Mouse (Mus musculus) regulatory T cell (primary cell): ENCODE measurements around the gene Babam2.

ENCODE experiments used
- in situ Hi-C: fragments of 300-600 bp; cut with MboI, MseI; formaldehyde crosslinking; loops from one replicate; pipeline ENCODE4 v1.15.1; 2025; ENCODE audit warnings: high pct_unique_total_duplicates

Gene Babam2

GRCm38 (mm10) chr5:32038994-32039393 is 341.5 kb downstream of the Babam2 start:
- in situ Hi-C loops = no loop called here

GRCm38 (mm10) chr5:32039511-32039910 is 342.0 kb downstream of the Babam2 start:
- in situ Hi-C loops = no loop called here

DNA sequence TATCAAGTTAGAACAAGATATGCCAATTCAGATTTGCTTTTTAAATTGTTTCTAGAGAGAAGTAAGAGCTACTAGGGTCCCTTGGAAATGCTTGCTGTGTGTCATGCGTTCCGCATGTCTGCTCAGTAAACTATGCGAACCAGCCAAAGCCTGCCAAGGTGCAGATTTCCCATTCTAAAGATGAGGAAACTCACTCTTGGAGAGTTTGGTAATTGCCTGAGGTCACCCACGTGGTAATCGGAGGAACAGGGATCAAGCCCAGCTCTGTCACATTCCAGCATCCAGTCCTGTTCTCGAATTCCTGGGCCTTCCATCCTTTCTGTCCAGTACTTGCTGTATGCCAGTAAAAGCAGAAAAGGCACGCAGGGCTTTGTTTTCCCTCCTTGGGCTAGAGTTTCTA is 345.7 kb downstream of the Babam2 start:
- in situ Hi-C loops = no loop called here

GRCm38 (mm10) chr5:32043996-32044395 is 346.5 kb downstream of the Babam2 start:
- in situ Hi-C loops = no loop called here

DNA sequence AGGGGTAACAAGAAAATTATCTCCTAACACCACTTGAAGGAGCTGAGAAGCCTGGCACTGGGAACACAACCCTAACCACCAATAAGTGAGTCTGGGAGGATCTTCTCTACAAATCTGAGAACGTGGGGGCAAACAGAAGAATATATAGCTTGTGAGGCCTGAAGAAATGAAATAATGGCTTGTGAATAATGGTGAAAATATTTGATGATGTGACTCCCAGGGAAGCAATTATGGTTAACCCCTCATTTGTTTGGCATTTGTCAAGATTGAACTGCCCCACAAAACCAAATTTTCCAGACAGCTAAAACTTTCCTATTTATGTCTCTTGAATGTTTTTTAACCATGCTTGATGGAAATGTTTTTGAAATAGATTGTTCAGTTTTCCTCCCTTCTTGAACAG is 354.4 kb downstream of the Babam2 start:
- in situ Hi-C loops = no loop called here

DNA sequence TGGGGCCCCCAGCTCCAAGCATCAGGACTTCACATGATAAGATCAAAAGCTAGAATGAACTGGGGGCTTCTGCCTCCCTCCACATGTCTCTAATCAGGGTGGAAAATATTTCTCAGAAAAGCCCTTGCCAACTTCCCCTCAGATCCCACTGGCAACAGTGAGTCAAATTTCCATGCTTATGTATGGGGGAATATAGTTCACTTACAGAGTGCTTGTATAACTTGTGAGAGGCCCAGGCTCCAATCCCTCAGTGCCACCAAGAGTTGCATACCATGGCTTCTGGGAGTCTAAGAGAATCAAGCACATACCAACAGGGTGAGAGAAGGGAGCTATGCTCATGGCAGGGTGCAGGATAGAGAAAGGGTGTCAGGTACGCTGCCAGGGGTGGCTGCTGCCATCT is 355.0 kb downstream of the Babam2 start:
- in situ Hi-C loops = no loop called here

DNA sequence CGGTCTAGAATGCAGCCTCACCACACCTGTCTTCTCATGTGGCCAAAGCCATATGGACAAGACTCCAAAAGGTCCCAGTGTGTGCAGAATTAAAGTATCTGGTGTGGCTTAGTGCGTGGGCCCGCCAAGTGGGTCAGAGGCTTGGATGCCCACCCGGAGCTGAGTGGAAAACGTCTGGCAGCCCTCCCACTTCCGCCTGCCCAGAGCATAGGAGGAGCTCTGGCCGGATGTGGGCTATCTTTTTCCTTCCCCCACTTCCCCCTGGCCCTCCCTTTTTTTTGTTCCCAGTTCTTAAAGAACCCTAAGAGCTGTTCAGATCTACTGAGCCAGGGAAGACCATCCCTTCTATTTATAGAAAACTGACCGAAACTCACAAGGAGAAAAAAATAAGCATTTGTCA is 356.0 kb downstream of the Babam2 start:
- in situ Hi-C loops = no loop called here

DNA sequence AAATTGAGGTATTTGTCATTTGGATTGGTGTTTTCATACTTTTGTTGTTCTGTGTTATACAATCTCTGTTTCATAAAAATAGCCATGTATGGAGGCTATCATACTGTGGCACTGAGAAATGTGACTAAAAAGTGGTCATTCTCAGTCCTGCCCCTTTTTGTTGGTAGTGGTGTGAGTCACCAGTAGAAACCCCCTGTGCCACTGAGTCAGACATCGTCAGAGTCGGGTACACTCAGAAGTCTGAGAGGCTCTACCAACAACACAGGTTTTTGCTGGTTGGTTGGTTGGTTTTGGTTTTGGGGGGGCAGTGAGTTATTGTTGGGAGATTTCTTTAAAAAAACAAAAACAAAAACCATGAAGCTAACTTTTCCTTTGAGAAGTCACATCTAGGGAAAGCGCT is 358.2 kb downstream of the Babam2 start:
- in situ Hi-C loops = no loop called here

- in situ Hi-C loops = no loop called here
Measured at GRCm38 (mm10) chr5:32056126-32056525, 358.6 kb downstream of the Babam2 start.

GRCm38 (mm10) chr5:32058481-32059253 is 361.2 kb downstream of the Babam2 start:
- in situ Hi-C loops = no loop called here

- in situ Hi-C loops = no loop called here
Measured at GRCm38 (mm10) chr5:32059254-32059796, 361.8 kb downstream of the Babam2 start.

DNA sequence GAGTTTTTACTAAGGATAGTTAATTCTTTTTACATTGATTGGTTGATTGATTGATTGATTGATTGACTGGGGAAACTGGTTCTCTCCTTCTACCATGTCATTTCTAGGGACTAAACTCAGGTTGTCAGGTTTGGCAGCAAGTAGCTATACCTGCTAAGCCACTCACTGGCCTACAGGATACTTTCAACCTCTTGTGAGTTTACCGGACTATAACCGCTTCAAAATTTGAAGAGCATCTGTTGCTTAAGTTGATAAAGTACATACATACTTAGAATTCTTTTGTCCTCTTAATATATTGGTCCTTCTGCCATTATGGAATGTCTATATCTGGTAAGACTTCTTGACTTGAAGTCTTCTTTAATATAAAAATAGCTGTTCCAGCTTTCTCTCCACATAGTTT is 363.0 kb downstream of the Babam2 start:
- in situ Hi-C loops = no loop called here

- in situ Hi-C loops = no loop called here
Measured at GRCm38 (mm10) chr5:32061854-32062253, 364.4 kb downstream of the Babam2 start.

- in situ Hi-C loops = no loop called here
Measured at GRCm38 (mm10) chr5:32064341-32065105, 367.0 kb downstream of the Babam2 start.

- in situ Hi-C loops = no loop called here
Measured at GRCm38 (mm10) chr5:32066015-32066734, 368.7 kb downstream of the Babam2 start.

- in situ Hi-C loops = no loop called here
Measured at GRCm38 (mm10) chr5:32066839-32067238, 369.4 kb downstream of the Babam2 start.

GRCm38 (mm10) chr5:32068616-32069015 is 371.1 kb downstream of the Babam2 start:
- in situ Hi-C loops = no loop called here

DNA sequence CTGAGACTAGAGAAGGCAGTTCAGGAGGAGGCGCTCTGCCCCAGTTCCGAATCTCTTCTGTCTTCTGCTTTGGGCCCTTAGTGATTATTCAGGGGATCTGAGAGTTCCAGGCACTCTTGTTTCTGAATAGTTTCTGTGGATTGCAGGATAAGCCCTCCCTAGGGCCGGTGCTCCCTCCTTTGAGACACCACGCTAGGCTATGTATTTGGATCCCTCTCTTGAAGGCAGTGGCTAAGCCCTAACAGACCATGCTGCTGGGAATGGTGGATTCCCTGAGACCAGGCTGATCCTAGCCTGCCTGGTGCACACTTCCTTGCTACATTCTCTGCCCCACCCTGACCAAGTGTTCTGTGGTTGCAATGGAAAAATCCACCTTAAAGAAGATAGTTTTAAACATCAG is 371.6 kb downstream of the Babam2 start:
- in situ Hi-C loops = no loop called here

DNA sequence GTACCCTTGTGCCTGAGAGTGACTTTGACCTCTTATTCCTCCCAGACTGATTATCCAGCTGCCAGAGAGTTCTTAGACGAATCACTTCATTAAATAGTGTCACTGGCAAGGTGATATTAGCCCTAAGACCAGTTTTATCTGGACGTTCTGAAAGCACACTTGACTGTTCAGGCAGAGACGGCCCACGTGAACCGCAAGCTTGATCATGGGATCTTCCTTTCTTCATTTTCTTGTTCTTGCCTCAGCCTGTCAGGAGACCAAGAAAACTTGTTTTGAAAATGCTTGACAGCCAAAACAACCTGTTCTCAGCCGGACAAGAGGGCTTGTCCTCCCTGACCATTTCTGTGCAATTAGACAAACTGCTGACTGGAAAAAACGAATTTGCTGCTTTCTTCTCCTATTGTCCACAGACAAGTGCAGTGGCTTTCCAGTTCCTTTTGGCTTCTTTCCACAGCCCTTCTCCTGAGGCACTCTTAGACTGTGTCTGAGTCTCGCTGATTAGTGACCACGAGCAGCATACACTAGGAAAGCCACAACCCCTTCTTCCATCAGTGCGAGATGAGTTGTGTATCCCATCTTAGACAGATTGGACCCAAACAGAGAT is 372.2 kb downstream of the Babam2 start:
- in situ Hi-C loops = no loop called here

DNA sequence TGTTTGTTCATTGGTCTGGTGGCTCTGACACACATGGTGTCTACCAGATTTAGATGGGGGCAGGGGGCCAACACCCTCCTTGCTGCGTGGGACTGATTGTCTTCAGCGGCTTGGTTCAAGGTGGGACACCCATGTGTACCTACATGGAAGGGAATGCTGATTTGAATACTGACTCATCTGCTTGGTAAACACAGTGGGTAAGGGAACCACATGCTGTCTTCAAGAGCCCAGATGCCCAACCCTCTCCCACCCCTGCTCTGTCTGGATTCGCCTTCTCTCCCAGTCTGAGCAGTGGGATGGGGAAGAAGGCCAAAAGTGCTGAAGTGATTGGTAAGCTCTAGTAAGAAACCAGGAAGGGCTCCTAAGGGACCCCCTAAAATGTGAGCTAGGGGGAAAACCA is 373.3 kb downstream of the Babam2 start:
- in situ Hi-C loops = no loop called here

GRCm38 (mm10) chr5:32071314-32071713 is 373.8 kb downstream of the Babam2 start:
- in situ Hi-C loops = no loop called here

DNA sequence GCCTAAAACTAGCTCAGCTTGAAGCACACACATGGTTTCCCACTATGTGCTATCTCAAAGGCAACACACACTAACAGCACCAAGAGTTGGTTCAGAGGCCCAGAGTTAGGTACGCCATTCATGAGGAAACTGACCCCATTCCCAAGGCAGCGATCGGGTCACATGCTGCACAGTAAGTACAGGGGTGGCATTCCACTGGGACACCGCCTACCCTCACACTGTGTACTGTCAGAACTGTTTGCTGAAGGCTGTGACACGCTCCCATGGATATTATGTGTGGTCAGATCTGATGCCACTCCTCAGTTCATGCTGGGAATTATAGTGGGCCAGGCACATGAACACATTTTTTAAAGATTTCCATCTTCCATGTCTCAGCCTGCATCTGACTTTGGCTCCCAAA is 374.3 kb downstream of the Babam2 start:
- in situ Hi-C loops = no loop called here
